Mouse (Mus musculus) MEL (cell line): ENCODE results near the gene Dph5. TPM values are rescaled to one million over a fixed set of nuclear protein-coding genes. Genes with fewer than 3 reads are reported as not detected.

ENCODE experiments used
- DNase-seq: peaks from one replicate; pipeline ENCODE4 v3.0.0; 2011; ENCODE audit warnings: low read depth, low spot score
- H3K27ac ChIP-seq: 2 replicates; pipeline ENCODE4 v1.5.1; 2012; ENCODE audit warnings: low read depth, mild to moderate bottlenecking, control low read depth, low read length, moderate library complexity; ENCODE audit not compliant: control insufficient read depth
- H3K27me3 ChIP-seq, 2 experiments: fragments of 150-350 bp in 1 of 2; sonication (generic) in 1 of 2; 2 replicates each; pipeline ENCODE4 v1.6.1; 2012; ENCODE audit warnings: low read length in 2 of 2, mild to moderate bottlenecking in 2 of 2, improper control_type of control experiment in 1 of 2, moderate library complexity in 1 of 2; ENCODE audit not compliant: insufficient read depth in 2 of 2, control insufficient read depth in 1 of 2
- H3K36me3 ChIP-seq, 2 experiments: 2 replicates each; pipeline ENCODE4 v1.6.1; 2012 to 2014; ENCODE audit warnings: low read length in 2 of 2, improper control_type of control experiment in 1 of 2, inconsistent platforms in 1 of 2, mild to moderate bottlenecking in 1 of 2; ENCODE audit not compliant: insufficient read depth in 2 of 2, control insufficient read depth in 1 of 2
- H3K4me1 ChIP-seq, 2 experiments: fragments of 150-350 bp in 1 of 2; sonication (generic) in 1 of 2; 2 replicates each; pipeline ENCODE4 v1.6.1; 2012; ENCODE audit warnings: low read length in 2 of 2, improper control_type of control experiment in 1 of 2, mild to moderate bottlenecking in 1 of 2; ENCODE audit not compliant: insufficient read depth in 2 of 2, control insufficient read depth in 1 of 2
- H3K4me3 ChIP-seq, 2 experiments: fragments of 150-350 bp in 1 of 2; sonication (generic) in 1 of 2; 2 replicates each; pipeline ENCODE4 v1.5.1; 2012; ENCODE audit warnings: low read depth in 2 of 2, low read length in 2 of 2, mild to moderate bottlenecking in 2 of 2, moderate library complexity in 2 of 2, control low read depth in 1 of 2, improper control_type of control experiment in 1 of 2; ENCODE audit not compliant: control insufficient read depth in 1 of 2, insufficient read depth in 1 of 2
- H3K79me2 ChIP-seq: 2 replicates; pipeline ENCODE4 v1.6.1; 2012; ENCODE audit warnings: mild to moderate bottlenecking, low read length, moderate library complexity; ENCODE audit not compliant: control insufficient read depth, poor library complexity, insufficient read depth
- H3K9ac ChIP-seq: 2 replicates; pipeline ENCODE4 v1.6.1; 2012; ENCODE audit warnings: low read depth, mild to moderate bottlenecking, control low read depth, low read length, moderate library complexity; ENCODE audit not compliant: control insufficient read depth, poor library complexity, severe bottlenecking
- H3K9me3 ChIP-seq: fragments of 150-350 bp; sonication (generic); replicated peaks from 2 replicates; pipeline ENCODE4 v1.6.1; 2012; ENCODE audit warnings: mild to moderate bottlenecking, low read length, improper control_type of control experiment, moderate library complexity; ENCODE audit not compliant: insufficient read depth
- CTCF ChIP-seq, 3 experiments: IDR thresholded peaks in 2 of 3; conservative IDR thresholded peaks in 1 of 3; 2 replicates each; pipeline ENCODE4 v1.5.1; 2011 to 2012; ENCODE audit warnings: low read length in 3 of 3, low read depth in 2 of 3, mild to moderate bottlenecking in 2 of 3, improper control_type of control experiment in 1 of 3, inconsistent platforms in 1 of 3, mixed read lengths in 1 of 3, moderate library complexity in 1 of 3; ENCODE audit not compliant: control insufficient read depth in 1 of 3, insufficient read depth in 1 of 3, poor library complexity in 1 of 3, severe bottlenecking in 1 of 3
- EP300 ChIP-seq, 2 experiments: IDR thresholded peaks; 2 replicates each; pipeline ENCODE4 v1.6.1; 2011; ENCODE audit warnings: improper control_type of control experiment in 2 of 2, low read length in 2 of 2, low read depth in 1 of 2, mild to moderate bottlenecking in 1 of 2
- ETS1 ChIP-seq: IDR thresholded peaks from 2 replicates; pipeline ENCODE4 v1.6.1; 2012; ENCODE audit warnings: low read depth, mild to moderate bottlenecking, inconsistent platforms, low read length, improper control_type of control experiment, moderate library complexity
- GABPA ChIP-seq: IDR thresholded peaks from 2 replicates; pipeline ENCODE4 v1.6.1; 2012; ENCODE audit warnings: low read depth, mild to moderate bottlenecking, inconsistent platforms, low read length, improper control_type of control experiment, moderate library complexity
- GATA1 ChIP-seq: IDR thresholded peaks from 2 replicates; pipeline ENCODE4 v1.6.1; 2011; ENCODE audit warnings: low read depth, low read length, improper control_type of control experiment
- MAX ChIP-seq: IDR thresholded peaks from 2 replicates; pipeline ENCODE4 v1.6.1; 2011; ENCODE audit warnings: low read length, improper control_type of control experiment
- MEF2A ChIP-seq: IDR thresholded peaks from 2 replicates; pipeline ENCODE4 v1.6.1; 2014; ENCODE audit warnings: low read depth, mild to moderate bottlenecking, inconsistent platforms, low read length, improper control_type of control experiment; ENCODE audit not compliant: poor library complexity, insufficient replicate concordance, severe bottlenecking; ENCODE audit errors: extremely low read depth
- MXI1 ChIP-seq: IDR thresholded peaks from 2 replicates; pipeline ENCODE4 v1.6.1; 2011; ENCODE audit warnings: mild to moderate bottlenecking, low read depth, low read length, improper control_type of control experiment
- NRF1 ChIP-seq: IDR thresholded peaks from 2 replicates; pipeline ENCODE4 v1.6.1; 2014; ENCODE audit warnings: low read depth, mild to moderate bottlenecking, inconsistent platforms, low read length, improper control_type of control experiment, moderate library complexity; ENCODE audit not compliant: poor library complexity, insufficient read depth, severe bottlenecking
- POLR2A ChIP-seq, 2 experiments: IDR thresholded peaks; 2 replicates each; pipeline ENCODE4 v1.6.1; 2011 to 2012; ENCODE audit warnings: low read length in 2 of 2, mild to moderate bottlenecking in 2 of 2, control low read depth in 1 of 2, improper control_type of control experiment in 1 of 2, low read depth in 1 of 2, moderate library complexity in 1 of 2; ENCODE audit not compliant: control insufficient read depth in 1 of 2, insufficient read depth in 1 of 2, poor library complexity in 1 of 2
- POLR2AphosphoS2 ChIP-seq: IDR thresholded peaks from 2 replicates; pipeline ENCODE4 v1.6.1; 2011; ENCODE audit warnings: low read length, improper control_type of control experiment
- SIN3A ChIP-seq: IDR thresholded peaks from 2 replicates; pipeline ENCODE4 v1.6.1; 2012; ENCODE audit warnings: low read length, improper control_type of control experiment, inconsistent platforms
- TBP ChIP-seq: IDR thresholded peaks from 2 replicates; pipeline ENCODE4 v1.8.0; 2011; ENCODE audit warnings: low read depth, low read length, improper control_type of control experiment
- TCF12 ChIP-seq: IDR thresholded peaks from 2 replicates; pipeline ENCODE4 v1.6.1; 2014; ENCODE audit warnings: low read depth, mild to moderate bottlenecking, inconsistent platforms, low read length, improper control_type of control experiment, moderate library complexity
- USF2 ChIP-seq, 2 experiments: IDR thresholded peaks; 2 replicates each; pipeline ENCODE4 v1.6.1; 2011 to 2012; ENCODE audit warnings: improper control_type of control experiment in 2 of 2, low read length in 2 of 2, borderline replicate concordance in 1 of 2, inconsistent platforms in 1 of 2, low read depth in 1 of 2, mild to moderate bottlenecking in 1 of 2; ENCODE audit not compliant: insufficient read depth in 1 of 2
- ZC3H11A ChIP-seq: IDR thresholded peaks from 2 replicates; pipeline ENCODE4 v1.6.1; 2012; ENCODE audit warnings: low read depth, mild to moderate bottlenecking, inconsistent platforms, low read length, improper control_type of control experiment
- ZKSCAN1 ChIP-seq: IDR thresholded peaks from 2 replicates; pipeline ENCODE4 v1.6.1; 2012; ENCODE audit warnings: low read depth, mild to moderate bottlenecking, inconsistent platforms, low read length, improper control_type of control experiment, moderate library complexity
- ZNF384 ChIP-seq: IDR thresholded peaks from 2 replicates; pipeline ENCODE4 v1.6.1; 2012; ENCODE audit warnings: low read depth, mild to moderate bottlenecking, inconsistent platforms, low read length, improper control_type of control experiment
- polyA plus RNA-seq, 2 experiments: library from polyadenylated mRNA; stranded (reverse) in 1 of 2; unstranded in 1 of 2; fragments of >175 nt in 1 of 2; fragments of >200 nt in 1 of 2; gene quantifications; 2 replicates each; pipeline versions ENCODE4 v1.2.1 to v1.2.4; 2012; ENCODE audit warnings: low replicate concordance in 2 of 2, low read depth in 1 of 2; ENCODE audit not compliant: insufficient read length in 2 of 2, insufficient read depth in 1 of 2, missing spikeins in 1 of 2
- total RNA-seq: library from RNA; depleted of rRNA; stranded (reverse); fragments of 300-350 nt; gene quantifications from 2 replicates; pipeline ENCODE4 v1.2.3, GENCODE M21; 2012

Dph5 gene
- total and polyA plus RNA-seq, 3 experiments = 34.9 to 45.8 TPM; not detected in 1

DNA sequence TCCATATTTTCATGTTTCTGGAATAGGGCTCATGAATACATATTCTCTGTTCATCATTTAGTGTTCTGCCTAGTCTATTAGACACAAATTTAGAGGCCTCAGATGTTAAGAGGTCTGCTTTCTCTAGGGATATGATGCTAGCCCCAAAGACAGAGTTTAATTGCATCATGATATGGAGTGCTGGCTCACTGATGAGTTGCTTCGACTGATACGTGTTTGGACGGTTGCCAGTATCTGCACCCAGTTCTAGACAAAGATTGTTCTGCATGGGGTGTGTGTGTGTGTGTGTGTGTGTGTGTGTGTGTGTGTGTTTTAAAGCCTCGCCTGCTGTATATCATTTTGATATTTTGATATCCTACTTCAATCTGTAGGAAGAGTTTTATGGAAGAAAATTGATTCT lies 4.7 kb downstream of the Dph5 start:
- DNase-seq = peak; percentile 74
- TF ChIP-seq ETS1 (peak; percentile 57; the same call in 1 of the 2 replicates), EP300 (IDR thresholded peaks at IDR 0.05; ENCODE audit: low read depth in 1 of 2, low read length in 2 of 2) (peak in 1 of 2 experiments; percentile 16; a peak in 2 of 4 replicates), GATA1 (0 out of 2 replicates have a peak, but pooled peaks have one; percentile 13), TCF12 (0 out of 2 replicates have a peak, but pooled peaks have one; percentile 23), SIN3A (0 out of 2 replicates have a peak, but pooled peaks have one; percentile 23), POLR2AphosphoS2 (no peak)
- Histone ChIP-seq H3K4me1 (peaks cover 2 to 9% of the 10 kb centered on the region in 2 experiments; a peak in 3 of 4 replicates), H3K36me3 (peaks cover 26 to 29% of the 10 kb centered on the region in 2 experiments), H3K9ac (no peak overlapping the region), H3K4me3 (no peak overlapping the region), H3K9me3 (no peaks in the 10 kb centered on the region), H3K79me2 (peaks cover 27% of the 10 kb centered on the region), H3K27me3 (no peaks in the 10 kb centered on the region), H3K27ac (no peak overlapping the region)

DNA sequence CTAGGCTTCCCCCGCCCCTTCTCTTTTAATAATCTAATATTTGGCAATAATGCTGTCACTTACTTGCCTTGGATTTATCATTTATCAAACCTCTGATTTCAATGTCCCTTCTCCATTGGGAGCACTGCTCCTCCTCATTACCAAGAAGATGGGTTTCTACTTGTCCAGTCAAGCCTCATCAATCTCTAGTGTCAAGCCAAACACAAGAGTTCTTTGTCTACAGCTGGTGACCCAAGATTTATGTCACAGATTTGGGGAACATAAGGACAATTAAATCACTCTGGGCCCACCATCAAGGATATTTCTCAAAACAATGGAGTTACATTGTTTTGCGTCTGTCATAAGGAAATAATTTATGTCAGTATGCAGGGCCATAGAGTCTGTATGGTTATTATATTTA lies 5.5 kb downstream of the Dph5 start:
- Histone ChIP-seq H3K9me3 (no peaks in the 10 kb centered on the region), H3K4me1 (peaks cover 2 to 9% of the 10 kb centered on the region in 2 experiments; a peak in 3 of 4 replicates), H3K27ac (no peak overlapping the region), H3K79me2 (peaks cover 23% of the 10 kb centered on the region)
- no peak for DNase-seq
- no peak for TF ChIP-seq NRF1
- TF ChIP-seq MXI1 = no peak
- TF ChIP-seq USF2 (IDR thresholded peaks at IDR 0.05; ENCODE audit: borderline replicate concordance in 1 of 2, insufficient read depth in 1 of 2, low read depth in 1 of 2, low read length in 2 of 2) = no peak
- no peak for TF ChIP-seq CTCF (IDR thresholded peaks at IDR 0.05 in 2 of 3, conservative IDR thresholded peaks at IDR 0.05 in 1 of 3; ENCODE audit: control insufficient read depth in 1 of 3, insufficient read depth in 1 of 3, low read depth in 2 of 3, low read length in 3 of 3, poor library complexity in 1 of 3, severe bottlenecking in 1 of 3)
- TF ChIP-seq TCF12 = no peak
- no peak for TF ChIP-seq POLR2A (IDR thresholded peaks at IDR 0.05; ENCODE audit: control insufficient read depth in 1 of 2, insufficient read depth in 1 of 2, low read depth in 1 of 2, low read length in 2 of 2, poor library complexity in 1 of 2)
- no peak for TF ChIP-seq GABPA
- TF ChIP-seq MEF2A = no peak
- TF ChIP-seq TBP = no peak
- TF ChIP-seq MAX = no peak
- TF ChIP-seq ZKSCAN1 = no peak
- TF ChIP-seq ZC3H11A = no peak
- no peak for TF ChIP-seq ZNF384
- TF ChIP-seq EP300 (IDR thresholded peaks at IDR 0.05; ENCODE audit: low read depth in 1 of 2, low read length in 2 of 2) = no peak
- TF ChIP-seq, all 39 proteins: peak for 0
- peaks cover 27 to 29% of the 10 kb centered on the region in 2 experiments for H3K36me3 ChIP-seq
- H3K4me3 ChIP-seq = no peak overlapping the region
- H3K27me3 ChIP-seq = no peaks in the 10 kb centered on the region
- no peak overlapping the region for H3K9ac ChIP-seq
